Mouse (Mus musculus) ES-Bruce4 (cell line): Measurements from ENCODE around the gene Magi1. TPM values are rescaled to one million over a fixed set of nuclear protein-coding genes. Genes with fewer than 3 reads are reported as not detected.

ENCODE experiments used
- H3K27ac ChIP-seq: 2 replicates; pipeline ENCODE4 v1.5.1; 2012; ENCODE audit warnings: low read length, inconsistent platforms; ENCODE audit not compliant: insufficient read depth
- H3K27me3 ChIP-seq: 2 replicates; pipeline ENCODE4 v1.6.1; 2012; ENCODE audit warnings: mild to moderate bottlenecking, low read length, inconsistent platforms; ENCODE audit not compliant: control insufficient read depth, poor library complexity, insufficient read depth, severe bottlenecking
- H3K36me3 ChIP-seq: 2 replicates; pipeline ENCODE4 v1.6.1; 2012; ENCODE audit warnings: inconsistent platforms, mild to moderate bottlenecking, low read length, moderate library complexity; ENCODE audit not compliant: control insufficient read depth, poor library complexity, insufficient read depth, severe bottlenecking
- H3K4me1 ChIP-seq: one replicate; pipeline ENCODE4 v1.8.1; 2011; ENCODE audit warnings: low read length; ENCODE audit not compliant: control insufficient read depth, insufficient read depth
- H3K4me3 ChIP-seq: 2 replicates; pipeline ENCODE4 v1.5.1; 2011; ENCODE audit warnings: low read depth, mild to moderate bottlenecking, low read length
- H3K9ac ChIP-seq: 2 replicates; pipeline ENCODE4 v1.6.1; 2012; ENCODE audit warnings: low read depth, mild to moderate bottlenecking, inconsistent platforms; ENCODE audit not compliant: poor library complexity, severe bottlenecking
- H3K9me3 ChIP-seq: replicated peaks from 2 replicates; pipeline ENCODE4 v1.6.1; 2012; ENCODE audit warnings: mild to moderate bottlenecking, low read length, inconsistent platforms; ENCODE audit not compliant: control insufficient read depth, poor library complexity, insufficient read depth, severe bottlenecking
- CTCF ChIP-seq: IDR thresholded peaks from one replicate; pipeline ENCODE4 v1.8.1; 2011; ENCODE audit warnings: low read depth, low read length
- EP300 ChIP-seq: IDR thresholded peaks from 2 replicates; pipeline ENCODE4 v1.6.1; 2011; ENCODE audit warnings: low read depth, low read length; ENCODE audit not compliant: insufficient read depth
- POLR2A ChIP-seq: IDR thresholded peaks from one replicate; pipeline ENCODE4 v1.8.1; 2011; ENCODE audit warnings: low read length; ENCODE audit not compliant: insufficient read depth
- polyA plus RNA-seq: library from polyadenylated mRNA; stranded (reverse); fragments of >200 nt; gene quantifications from 2 replicates; pipeline ENCODE4 v1.2.4, GENCODE M21; 2011; ENCODE audit warnings: low read depth; ENCODE audit not compliant: missing spikeins, insufficient read depth, insufficient read length

Gene Magi1
- polyA plus RNA-seq, 1 experiment = 22.4 TPM

DNA sequence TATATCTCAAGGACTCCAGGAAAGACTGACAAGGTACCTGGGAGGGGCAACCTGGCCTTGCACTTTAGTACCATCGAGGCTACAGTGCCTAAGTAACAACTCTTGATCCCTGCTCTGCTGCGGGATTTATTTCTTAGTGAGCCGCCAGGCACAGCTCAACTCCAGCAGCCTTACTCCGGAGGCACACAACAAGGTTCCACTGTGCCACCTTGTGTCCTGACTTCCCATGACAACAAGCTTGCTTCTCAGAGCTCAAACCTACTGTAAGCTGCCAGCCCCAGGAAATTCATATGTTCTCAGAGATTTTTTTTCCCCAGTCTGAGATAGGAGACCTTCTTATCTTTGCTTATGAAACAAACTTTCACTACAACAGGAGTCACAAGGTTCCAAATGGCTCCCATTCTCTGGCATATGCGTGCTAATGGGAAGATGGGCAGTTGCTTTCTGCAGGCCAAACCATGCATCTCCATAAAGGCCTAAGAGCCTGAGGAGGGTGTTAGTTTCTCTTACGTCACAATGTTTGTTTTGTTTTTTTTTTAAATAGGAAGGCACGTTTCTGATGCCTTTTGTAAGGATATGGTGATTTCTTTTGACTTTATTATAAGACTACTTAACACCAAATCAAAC is 556.8 kb downstream of the Magi1 start:
- Histone ChIP-seq H3K9me3 (no peaks in the 10 kb centered on the region), H3K4me3 (no peak overlapping the region)

DNA sequence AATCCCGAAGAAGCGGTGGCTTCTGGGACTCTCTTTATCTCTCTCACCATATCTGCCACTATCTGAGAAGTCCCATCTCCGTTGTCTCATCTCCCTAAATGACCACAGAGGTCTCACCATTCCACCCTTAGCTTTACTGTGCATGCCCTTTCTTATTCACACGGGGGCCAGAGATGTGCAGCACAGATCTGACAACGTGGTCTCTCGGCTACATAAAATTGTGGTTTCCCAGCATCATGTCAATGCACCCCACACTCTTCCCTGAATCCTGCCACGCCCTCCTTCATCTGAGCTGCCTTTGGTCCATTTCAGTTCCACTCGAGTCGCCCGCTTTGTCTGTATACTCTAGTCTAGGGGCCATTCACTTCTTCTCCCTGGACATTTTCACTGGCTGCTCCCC is 557.6 kb downstream of the Magi1 start:
- Histone ChIP-seq H3K9ac (no peak overlapping the region), H3K36me3 (no peaks in the 10 kb centered on the region), H3K4me1 (peaks cover 2% of the 10 kb centered on the region), H3K27ac (no peak overlapping the region), H3K9me3 (no peaks in the 10 kb centered on the region), H3K27me3 (no peaks in the 10 kb centered on the region), H3K4me3 (no peak overlapping the region)
- TF ChIP-seq CTCF (no peak), POLR2A (no peak), EP300 (no peak)

More for the DNA sequence above, 556.8 kb downstream of the Magi1 start:
- TF ChIP-seq EP300 (no peak), POLR2A (no peak), CTCF (peak; percentile 61)
- Histone ChIP-seq H3K27me3 (no peaks in the 10 kb centered on the region), H3K9ac (no peak overlapping the region), H3K4me1 (peaks cover 2% of the 10 kb centered on the region), H3K36me3 (no peaks in the 10 kb centered on the region), H3K27ac (no peak overlapping the region)

DNA sequence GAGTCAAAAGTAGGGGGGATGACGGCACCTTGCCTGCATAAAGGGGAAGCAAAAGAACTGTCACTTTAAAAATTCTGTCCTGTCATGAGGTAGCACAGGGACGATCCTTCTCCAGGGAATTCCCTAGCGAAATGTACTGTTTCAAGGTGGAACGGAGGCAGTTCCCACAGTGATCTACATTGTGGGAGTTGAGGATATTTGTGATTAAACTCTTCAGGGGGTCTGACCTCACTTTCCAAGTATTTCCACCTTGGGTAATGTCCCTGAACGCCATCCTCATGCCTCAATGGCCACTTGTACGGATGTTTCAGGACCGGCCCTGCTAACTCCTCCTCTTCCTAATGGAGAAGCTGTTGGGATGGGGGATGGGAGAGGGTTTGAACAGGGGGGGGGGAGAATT is 559.0 kb downstream of the Magi1 start:
- Histone ChIP-seq H3K27me3 (no peaks in the 10 kb centered on the region), H3K9ac (no peak overlapping the region), H3K4me1 (peaks cover 2% of the 10 kb centered on the region), H3K9me3 (no peaks in the 10 kb centered on the region), H3K4me3 (no peak overlapping the region), H3K27ac (no peak overlapping the region), H3K36me3 (no peaks in the 10 kb centered on the region)
- TF ChIP-seq CTCF = no peak
- no peak for TF ChIP-seq EP300
- TF ChIP-seq POLR2A = no peak

DNA sequence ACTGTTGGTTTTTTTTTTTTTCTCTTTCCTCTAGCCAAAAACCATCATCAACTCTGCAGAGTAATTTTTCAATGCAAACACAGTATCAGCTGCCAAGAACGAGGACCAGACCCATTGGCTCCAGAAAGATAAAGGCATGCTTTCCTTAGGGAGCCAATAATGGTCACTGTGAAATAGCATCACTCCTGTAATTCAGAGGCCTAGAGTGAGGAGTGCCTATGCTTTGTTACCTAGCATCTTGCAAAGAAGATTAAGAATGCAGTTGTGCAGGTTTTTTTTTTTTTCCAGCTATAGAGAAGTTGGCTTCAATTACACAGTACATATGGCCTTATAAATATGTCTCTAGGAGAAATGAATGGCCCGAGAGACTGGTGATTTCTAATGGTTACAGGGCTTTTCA is 560.5 kb downstream of the Magi1 start:
- Histone ChIP-seq H3K27me3 (no peaks in the 10 kb centered on the region), H3K36me3 (no peaks in the 10 kb centered on the region), H3K27ac (no peak overlapping the region), H3K9ac (no peak overlapping the region), H3K9me3 (no peaks in the 10 kb centered on the region), H3K4me3 (no peak overlapping the region), H3K4me1 (peaks cover 5% of the 10 kb centered on the region)
- TF ChIP-seq POLR2A = no peak
- no peak for TF ChIP-seq CTCF
- no peak for TF ChIP-seq EP300

DNA sequence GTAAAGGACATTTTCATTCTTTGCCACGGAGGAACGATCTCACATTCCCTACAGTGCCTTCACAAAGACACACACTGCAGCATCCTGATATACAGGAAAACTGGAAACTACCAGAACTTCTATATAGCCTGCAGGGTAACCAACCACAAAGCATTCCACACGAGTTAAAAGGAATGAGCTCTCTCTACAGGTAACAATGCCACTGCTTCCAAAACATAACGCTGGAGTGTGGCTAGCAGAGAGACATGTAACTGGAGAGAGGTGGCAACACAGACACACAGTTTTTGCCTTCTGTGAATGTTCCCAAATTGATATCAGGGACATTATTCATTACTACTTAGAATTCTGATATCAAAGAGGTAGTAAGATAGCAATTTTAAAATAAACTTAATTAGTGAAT is 564.2 kb downstream of the Magi1 start:
- no peak overlapping the region for H3K27ac ChIP-seq
- H3K9ac ChIP-seq = no peak overlapping the region
- no peak overlapping the region for H3K4me3 ChIP-seq
- no peaks in the 10 kb centered on the region for H3K9me3 ChIP-seq
- H3K36me3 ChIP-seq = no peaks in the 10 kb centered on the region
- H3K27me3 ChIP-seq = no peaks in the 10 kb centered on the region
- TF ChIP-seq EP300 (no peak), CTCF (no peak)
- peaks cover 8% of the 10 kb centered on the region for H3K4me1 ChIP-seq

DNA sequence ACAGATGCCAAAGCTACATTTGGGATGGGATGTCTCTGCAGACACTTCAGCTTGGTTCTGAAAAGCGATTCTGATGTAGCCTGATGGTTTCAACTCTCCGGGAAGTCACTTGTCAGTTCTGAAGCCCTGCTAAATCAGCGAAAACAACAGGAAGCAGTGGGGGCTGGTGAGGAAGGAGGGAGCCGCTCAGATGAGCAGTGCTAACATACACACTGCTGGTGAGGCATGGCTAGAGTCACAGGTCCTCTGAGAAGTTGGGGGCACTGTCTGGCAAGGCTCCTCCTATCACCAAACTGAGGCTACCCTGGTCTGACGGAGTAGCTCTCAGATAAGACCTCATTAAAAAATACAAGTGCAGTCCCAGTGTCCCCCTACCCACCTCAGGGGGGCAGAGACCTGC is 565.3 kb downstream of the Magi1 start:
- H3K4me1 ChIP-seq = peaks cover 8% of the 10 kb centered on the region
- TF ChIP-seq POLR2A (no peak), EP300 (no peak)
- H3K9ac ChIP-seq = peak overlapping the region; percentile 35; the same call in 1 of the 2 replicates
- peak overlapping the region; percentile 13 for H3K27ac ChIP-seq
- no peaks in the 10 kb centered on the region for H3K9me3 ChIP-seq
- no peaks in the 10 kb centered on the region for H3K27me3 ChIP-seq
- H3K4me3 ChIP-seq = peak overlapping the region; percentile 16
- no peaks in the 10 kb centered on the region for H3K36me3 ChIP-seq
